Mouse (Mus musculus) right cerebral cortex, adult 2 months (tissue): ENCODE results near the gene Vmn2r5.
"Not testable (repeated sequence)": the region's sequence is repeated elsewhere in the genome, so short reads cannot be mapped to it uniquely, and the experiment has no call there.

ENCODE experiments used
- DNase-seq, 2 experiments: peaks; one replicate each; pipeline ENCODE4 v3.0.0; 2021 to 2022; ENCODE audit warnings: low spot score in 2 of 2

Gene Vmn2r5

DNA sequence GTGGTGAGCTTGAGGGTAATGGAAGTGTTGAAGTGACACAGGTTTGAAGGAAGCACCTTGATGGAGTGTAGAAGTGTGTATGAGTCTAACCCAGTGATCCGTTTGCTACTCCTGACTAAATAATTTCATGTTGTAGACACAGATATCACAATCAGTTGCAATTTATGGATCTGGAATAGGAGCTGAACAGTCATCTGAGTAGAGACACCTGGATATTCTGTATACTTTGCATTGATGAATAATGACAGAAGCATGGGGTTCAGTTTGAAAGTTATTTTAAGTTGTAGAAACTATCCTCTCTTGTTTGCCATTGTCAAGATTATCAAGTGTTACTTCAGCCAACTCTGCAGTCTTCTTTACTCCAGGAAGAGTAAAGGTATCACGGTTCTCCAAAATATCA lies at the start of gene Vmn2r5:
Vmn2r5 (minus strand) TSS at position 101 of the 400 bp plus-strand sequence.
- DNase-seq, result not testable (repeated sequence)

DNA sequence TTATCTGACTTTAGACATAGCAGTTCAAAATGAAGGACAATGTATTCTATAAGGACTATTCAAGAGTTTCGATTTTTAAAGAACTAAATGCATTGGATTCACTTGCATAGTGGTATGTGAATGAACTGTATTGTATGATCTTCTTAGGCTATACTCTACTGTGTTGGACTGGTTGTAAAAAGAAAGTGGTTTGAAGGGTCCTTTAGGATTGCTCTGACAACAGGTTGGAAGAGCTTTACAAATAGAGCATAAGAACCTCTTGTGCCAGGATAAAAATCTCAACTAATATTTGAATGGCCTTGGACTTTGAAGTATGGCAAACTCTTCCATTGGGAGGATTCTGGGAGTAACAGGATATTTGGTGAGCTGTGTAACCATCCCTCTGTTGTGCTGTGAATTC lies 13.9 kb upstream of the Vmn2r5 start:
- not testable (repeated sequence) for DNase-seq
